ENCODE assay signal across 8 mouse cellular contexts in the genomic region with DNA sequence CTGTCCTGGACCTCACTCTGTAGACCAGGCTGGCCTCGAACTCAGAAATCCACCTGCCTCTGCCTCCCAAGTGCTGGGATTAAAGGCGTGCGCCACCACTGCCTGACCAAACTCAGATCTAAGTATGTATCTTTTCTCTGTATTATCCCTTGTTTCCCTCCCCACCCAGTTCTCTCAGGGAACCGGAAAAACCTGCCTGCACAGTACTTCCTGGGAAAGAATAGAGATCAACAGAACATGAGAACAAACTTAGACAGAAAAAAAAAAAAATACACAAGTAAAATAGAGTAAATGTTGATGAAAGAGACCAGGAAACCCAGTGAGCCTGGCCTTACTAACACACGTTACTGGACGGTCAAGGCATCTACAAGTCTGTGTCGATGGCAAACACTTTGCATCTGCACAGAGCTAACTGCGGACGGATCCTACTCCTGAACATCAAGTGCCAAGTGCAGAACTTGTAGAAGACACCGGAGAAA. TPM values are rescaled to one million over a fixed set of nuclear protein-coding genes. Genes with fewer than 3 reads are reported as not detected.
DNase-seq lines count a peak whose midpoint lies in the region; ATAC-seq and TF ChIP-seq lines count a peak whose summit lies in the region.
"Not testable (repeated sequence)": the region's sequence is repeated elsewhere in the genome, so short reads cannot be mapped to it uniquely, and the experiment has no call there.

No protein-coding gene starts in this region.

- H3K27ac ChIP-seq in forebrain, embryonic 11.5 days (ENCODE audit: low read depth, low read length): not testable (repeated sequence)
- H3K27ac ChIP-seq in heart, embryonic 14.5 days (replicated peaks in 1 of 2; ENCODE audit: control insufficient read depth in 1 of 2, insufficient read depth in 1 of 2, low read depth in 2 of 2, low read length in 2 of 2): peak overlapping the region; percentile 90 to 92
- peak overlapping the region; percentile 83 for H3K27ac ChIP-seq in intestine, embryonic 16.5 days (ENCODE audit: low read length)
- peak overlapping the region; percentile 94 for H3K27ac ChIP-seq in limb, embryonic 15.5 days

- DNase-seq in brain, embryonic 14.5 days (ENCODE audit: low read depth): peak; percentile 11
- DNase-seq in forebrain, embryonic 11.5 days (ENCODE audit: low spot score): not testable (repeated sequence)
- peak; percentile 42 for DNase-seq in lung, postnatal 10 days
- peak; percentile 41 for DNase-seq in neural tube, embryonic 10.5 days (ENCODE audit: extremely low spot score, low spot score)
- DNase-seq in thymus, postnatal 0 days (ENCODE audit: low spot score): peak; percentile 31

- TF ChIP-seq CTCF in brain, embryonic 14.5 days (IDR thresholded peaks at IDR 0.05; ENCODE audit: borderline replicate concordance, extremely low read depth, insufficient read depth, insufficient read length): not testable (repeated sequence)

- H3K36me3 ChIP-seq in forebrain, embryonic 11.5 days (ENCODE audit: control insufficient read depth, insufficient read depth, low read length); intestine, embryonic 16.5 days (ENCODE audit: control insufficient read depth, insufficient read depth, low read length); limb, embryonic 15.5 days: not testable (repeated sequence)
- peaks cover 13% of the 10 kb centered on the region for H3K36me3 ChIP-seq in heart, embryonic 14.5 days (ENCODE audit: control insufficient read depth, insufficient read depth, low read length)

- peak overlapping the region; percentile 38 for H3K4me3 ChIP-seq in forebrain, embryonic 11.5 days (ENCODE audit: low read depth, low read length)
- H3K4me3 ChIP-seq in heart, embryonic 14.5 days (ENCODE audit: control insufficient read depth in 1 of 2, insufficient read depth in 1 of 2, low read depth in 1 of 2, low read length in 2 of 2): peak overlapping the region; percentile 40 to 44
- peak overlapping the region; percentile 57 for H3K4me3 ChIP-seq in intestine, embryonic 16.5 days (ENCODE audit: low read length)
- peak overlapping the region; percentile 53 for H3K4me3 ChIP-seq in limb, embryonic 15.5 days

- H3K4me2 ChIP-seq in forebrain, embryonic 11.5 days (ENCODE audit: low read depth, low read length, severe bottlenecking): peak overlapping the region; percentile 64
- H3K4me2 ChIP-seq in heart, embryonic 14.5 days (ENCODE audit: low read length): peak overlapping the region; percentile 80
- peak overlapping the region; percentile 92 for H3K4me2 ChIP-seq in intestine, embryonic 16.5 days (ENCODE audit: low read depth, low read length)
- H3K4me2 ChIP-seq in limb, embryonic 15.5 days: peak overlapping the region; percentile 81

- H3K9me3 ChIP-seq in forebrain, embryonic 11.5 days (ENCODE audit: control insufficient read depth, low read length); heart, embryonic 14.5 days (ENCODE audit: control insufficient read depth, low read length); intestine, embryonic 16.5 days (ENCODE audit: control insufficient read depth, low read length); limb, embryonic 15.5 days: not testable (repeated sequence)

- H3K4me1 ChIP-seq in forebrain, embryonic 11.5 days (replicated peaks; ENCODE audit: control insufficient read depth, insufficient read depth, low read length); heart, embryonic 14.5 days (ENCODE audit: control insufficient read depth in 2 of 2, insufficient read depth in 2 of 2, low read length in 2 of 2); intestine, embryonic 16.5 days (ENCODE audit: control insufficient read depth, insufficient read depth, low read length); limb, embryonic 15.5 days: not testable (repeated sequence)

- not testable (repeated sequence) for ATAC-seq in forebrain, embryonic 11.5 days (replicated peaks; ENCODE audit: low FRiP score); heart, embryonic 14.5 days (ENCODE audit: insufficient number of reproducible peaks, insufficient read depth, low FRiP score, low read depth); limb, embryonic 15.5 days (ENCODE audit: insufficient number of reproducible peaks, low FRiP score, low TSS enrichment, low read depth)
- peak; percentile 29 for ATAC-seq in intestine, embryonic 16.5 days

- H3K9ac ChIP-seq in forebrain, embryonic 11.5 days (ENCODE audit: low read length); limb, embryonic 15.5 days: not testable (repeated sequence)
- peak overlapping the region; percentile 73 for H3K9ac ChIP-seq in heart, embryonic 14.5 days (ENCODE audit: low read length)
- 0 out of 2 replicates have a peak overlapping the region, but pooled peaks have one; percentile 73 for H3K9ac ChIP-seq in intestine, embryonic 16.5 days (ENCODE audit: low read depth, low read length)

- WGBS in forebrain, embryonic 11.5 days: 35% methylated on average over 10 of the region's 10 CpGs
- 21% methylated on average over 10 of the region's 10 CpGs for WGBS in heart, embryonic 14.5 days
- WGBS in intestine, embryonic 16.5 days: 22% methylated on average over 10 of the region's 10 CpGs
- WGBS in limb, embryonic 15.5 days: 23% methylated on average over 10 of the region's 10 CpGs

- H3K27me3 ChIP-seq in forebrain, embryonic 11.5 days (ENCODE audit: control insufficient read depth, insufficient read depth, low read length); heart, embryonic 14.5 days (ENCODE audit: control insufficient read depth, insufficient read depth, low read length); intestine, embryonic 16.5 days (replicated peaks; ENCODE audit: control insufficient read depth, insufficient read depth, low read length); limb, embryonic 15.5 days: not testable (repeated sequence)

- TF ChIP-seq POLR2A in brain, embryonic 14.5 days (IDR thresholded peaks at IDR 0.05; ENCODE audit: borderline replicate concordance, extremely low read depth, insufficient read depth, insufficient read length, poor library complexity, severe bottlenecking): not testable (repeated sequence)

RNA-seq across cellular contexts. Expression of a gene that starts 4.9 kb away (rescaled TPM):
- polyA plus RNA-seq in brain, embryonic 14.5 days (2012; rRNA removed): 2.6 and 3.4 TPM in 2 replicates
- 5.5 and 8.5 TPM in 2 replicates for polyA plus RNA-seq in forebrain, embryonic 11.5 days (2014; fragmentation: Nextera tagmentation; extraction: Ambion mirVana)
- 4.5 and 5.1 TPM in 2 replicates for polyA plus RNA-seq in heart, embryonic 14.5 days (2014; fragmentation: Nextera tagmentation; extraction: Ambion mirVana)
- polyA plus RNA-seq in intestine, embryonic 16.5 days (2015; fragmentation: Nextera tagmentation; extraction: Ambion mirVana): 4.1 and 4.4 TPM in 2 replicates
- polyA plus RNA-seq in limb, embryonic 15.5 days (2015; fragmentation: Nextera tagmentation; extraction: Ambion mirVana): 6.9 and 9.1 TPM in 2 replicates
- 5.6 and 6.0 TPM in 2 replicates for polyA plus RNA-seq in thymus, postnatal 0 days (2015; fragmentation: Nextera tagmentation; extraction: Ambion mirVana)

RNA-seq across cellular contexts. Expression of a gene that starts 8.0 kb away (rescaled TPM):
- polyA plus RNA-seq in brain, embryonic 14.5 days (2012; rRNA removed): 3.7 and 3.8 TPM in 2 replicates
- 2.0 and 2.1 TPM in 2 replicates for polyA plus RNA-seq in forebrain, embryonic 11.5 days (2014; fragmentation: Nextera tagmentation; extraction: Ambion mirVana)
- 1.0 and 1.3 TPM in 2 replicates for polyA plus RNA-seq in heart, embryonic 14.5 days (2014; fragmentation: Nextera tagmentation; extraction: Ambion mirVana)
- 2.6 and 2.9 TPM in 2 replicates for polyA plus RNA-seq in intestine, embryonic 16.5 days (2015; fragmentation: Nextera tagmentation; extraction: Ambion mirVana)
- polyA plus RNA-seq in limb, embryonic 15.5 days (2015; fragmentation: Nextera tagmentation; extraction: Ambion mirVana): 3.3 and 3.8 TPM in 2 replicates
- 5.2 and 6.1 TPM in 2 replicates for polyA plus RNA-seq in thymus, postnatal 0 days (2015; fragmentation: Nextera tagmentation; extraction: Ambion mirVana)

RNA-seq across cellular contexts. Expression of a gene that starts 14.5 kb away (rescaled TPM):
- polyA plus RNA-seq in brain, embryonic 14.5 days (2012; rRNA removed): 12.8 and 15.4 TPM in 2 replicates
- 27.4 and 28.2 TPM in 2 replicates for polyA plus RNA-seq in forebrain, embryonic 11.5 days (2014; fragmentation: Nextera tagmentation; extraction: Ambion mirVana)
- 8.9 and 13.5 TPM in 2 replicates for polyA plus RNA-seq in heart, embryonic 14.5 days (2014; fragmentation: Nextera tagmentation; extraction: Ambion mirVana)
- 19.7 and 21.5 TPM in 2 replicates for polyA plus RNA-seq in intestine, embryonic 16.5 days (2015; fragmentation: Nextera tagmentation; extraction: Ambion mirVana)
- 21.7 and 22.1 TPM in 2 replicates for polyA plus RNA-seq in limb, embryonic 15.5 days (2015; fragmentation: Nextera tagmentation; extraction: Ambion mirVana)
- polyA plus RNA-seq in thymus, postnatal 0 days (2015; fragmentation: Nextera tagmentation; extraction: Ambion mirVana): 32.0 and 32.1 TPM in 2 replicates

RNA-seq across cellular contexts. Expression of a gene that starts 25.8 kb away (rescaled TPM):
- polyA plus RNA-seq in brain, embryonic 14.5 days (2012; rRNA removed): 207 and 264 TPM in 2 replicates
- 65.1 and 77.9 TPM in 2 replicates for polyA plus RNA-seq in forebrain, embryonic 11.5 days (2014; fragmentation: Nextera tagmentation; extraction: Ambion mirVana)
- polyA plus RNA-seq in heart, embryonic 14.5 days (2014; fragmentation: Nextera tagmentation; extraction: Ambion mirVana): 7.1 and 7.3 TPM in 2 replicates
- 8.6 and 9.0 TPM in 2 replicates for polyA plus RNA-seq in intestine, embryonic 16.5 days (2015; fragmentation: Nextera tagmentation; extraction: Ambion mirVana)
- polyA plus RNA-seq in limb, embryonic 15.5 days (2015; fragmentation: Nextera tagmentation; extraction: Ambion mirVana): 19.9 and 21.4 TPM in 2 replicates
- 0.80 and 1.6 TPM in 2 replicates for polyA plus RNA-seq in thymus, postnatal 0 days (2015; fragmentation: Nextera tagmentation; extraction: Ambion mirVana)

RNA-seq across cellular contexts. Expression of a gene that starts 41.9 kb away (rescaled TPM):
- polyA plus RNA-seq in brain, embryonic 14.5 days (2012; rRNA removed): 130 and 155 TPM in 2 replicates
- 61.9 and 71.1 TPM in 2 replicates for polyA plus RNA-seq in forebrain, embryonic 11.5 days (2014; fragmentation: Nextera tagmentation; extraction: Ambion mirVana)
- 1.6 and 1.8 TPM in 2 replicates for polyA plus RNA-seq in heart, embryonic 14.5 days (2014; fragmentation: Nextera tagmentation; extraction: Ambion mirVana)
- polyA plus RNA-seq in intestine, embryonic 16.5 days (2015; fragmentation: Nextera tagmentation; extraction: Ambion mirVana): 8.4 and 9.7 TPM in 2 replicates
- polyA plus RNA-seq in limb, embryonic 15.5 days (2015; fragmentation: Nextera tagmentation; extraction: Ambion mirVana): 12.6 and 18.3 TPM in 2 replicates
- 1.9 and 2.7 TPM in 2 replicates for polyA plus RNA-seq in thymus, postnatal 0 days (2015; fragmentation: Nextera tagmentation; extraction: Ambion mirVana)
